Mouse (Mus musculus) kidney, postnatal 36 days (tissue): ENCODE data around the gene Gm48551.

Experiments used
- DNase-seq, 2 experiments: peaks; one replicate each; pipeline ENCODE4 v3.0.0; 2021 to 2022; ENCODE audit warnings: mixed read lengths in 2 of 2

Gm48551 gene

GRCm38 (mm10) chr10:81358209-81358608 is 26.1 kb upstream of the Gm48551 start:
- DNase-seq, result no peak

GRCm38 (mm10) chr10:81358841-81359240 is 25.4 kb upstream of the Gm48551 start:
- peak; percentile 53 to 75 for DNase-seq

- no peak for DNase-seq
These were observed 23.5 kb upstream of the Gm48551 start for GRCm38 (mm10) chr10:81360721-81361120.

- no peak for DNase-seq
These were observed 21.8 kb upstream of the Gm48551 start for GRCm38 (mm10) chr10:81362336-81362949.

- DNase-seq, result peak in 1 of 2 experiments; percentile 78
These were observed 20.6 kb upstream of the Gm48551 start for GRCm38 (mm10) chr10:81363436-81364346.

- peak in 1 of 2 experiments; percentile 37 for DNase-seq
These were observed 19.6 kb upstream of the Gm48551 start for GRCm38 (mm10) chr10:81364666-81365065.

- DNase-seq, result no peak
These were observed 19.2 kb upstream of the Gm48551 start for GRCm38 (mm10) chr10:81365073-81365472.

GRCm38 (mm10) chr10:81365672-81366476 is 18.4 kb upstream of the Gm48551 start, which contains the start of gene 4930404N11Rik:
4930404N11Rik (minus strand) TSS chr10:81365816.
- no peak for DNase-seq

GRCm38 (mm10) chr10:81366477-81367206 is 17.6 kb upstream of the Gm48551 start:
- DNase-seq, result peak; percentile 46 to 49

- no peak for DNase-seq
These were observed 17.1 kb upstream of the Gm48551 start for GRCm38 (mm10) chr10:81367207-81367495.

GRCm38 (mm10) chr10:81375322-81375721 is 8.9 kb upstream of the Gm48551 start:
- no peak for DNase-seq

- no peak for DNase-seq
These were observed 7.5 kb upstream of the Gm48551 start for GRCm38 (mm10) chr10:81376561-81377361.

GRCm38 (mm10) chr10:81377362-81377664 is 7.0 kb upstream of the Gm48551 start:
- DNase-seq, result no peak

GRCm38 (mm10) chr10:81377793-81378552 is 6.3 kb upstream of the Gm48551 start, which contains the start of gene Fzr1:
Fzr1 (minus strand) TSS chr10:81378516.
- DNase-seq, result no peak

- DNase-seq, result peak; percentile 100
These were observed 5.6 kb upstream of the Gm48551 start for GRCm38 (mm10) chr10:81378553-81379182.

- no peak for DNase-seq
These were observed 5.1 kb upstream of the Gm48551 start for GRCm38 (mm10) chr10:81379183-81379553.

- DNase-seq, result no peak
These were observed 4.4 kb upstream of the Gm48551 start for GRCm38 (mm10) chr10:81379809-81380378.

GRCm38 (mm10) chr10:81382039-81382438 is 2.2 kb upstream of the Gm48551 start:
- no peak for DNase-seq

GRCm38 (mm10) chr10:81384605-81384982 is 328 bp downstream of the Gm48551 start:
- no peak for DNase-seq

GRCm38 (mm10) chr10:81385603-81386306 is 1.5 kb downstream of the Gm48551 start:
- DNase-seq, result no peak
